Mouse (Mus musculus): ENCODE measurements around the gene Ubxn11. TPM values are rescaled to one million over a fixed set of nuclear protein-coding genes. Genes with fewer than 3 reads are reported as not detected.

The Ubxn11 gene
- total and polyA plus RNA-seq, 3 experiments: 6.0 to 38.8 (median 18.8) TPM

DNA sequence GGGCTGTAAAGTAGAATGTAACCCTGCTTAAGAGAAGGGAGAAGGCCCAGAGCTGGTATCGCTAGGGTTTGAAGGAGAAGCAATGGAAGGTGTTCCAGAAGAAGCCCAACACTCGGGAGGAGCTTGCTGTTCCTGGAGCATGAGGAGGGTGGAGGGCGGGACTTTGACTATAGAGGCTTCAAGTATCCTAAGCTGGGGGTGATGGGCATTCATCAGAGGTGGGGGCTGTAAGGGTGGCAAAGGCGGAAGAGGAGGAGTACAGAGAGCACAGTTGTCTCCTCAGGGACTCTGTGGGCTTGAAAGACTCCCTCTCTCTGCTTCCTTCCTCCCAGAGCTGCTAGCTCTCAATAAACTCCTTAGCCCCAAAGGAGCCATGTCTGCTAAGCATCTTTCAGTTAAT is 2.1 kb upstream of the Ubxn11 start:
- Histone ChIP-seq H3K4me3 (replicated peaks in 1 of 3; ENCODE audit: low read depth in 2 of 3, low read length in 2 of 3, poor library complexity in 1 of 3) (peak overlapping the region; percentile 58 to 64 (median 61)), H3K4me2 (ENCODE audit: insufficient read depth, low read depth, poor library complexity, severe bottlenecking) (peak overlapping the region; percentile 81), H3K9ac (ENCODE audit: insufficient read depth, low read depth) (peak overlapping the region; percentile 97), H3K27me3 (replicated peaks) (no peaks in the 10 kb centered on the region), H3K36me3 (replicated peaks in 1 of 2; ENCODE audit: control insufficient read depth in 1 of 2, insufficient read depth in 1 of 2, low read length in 1 of 2) (peaks cover 0 to 4% of the 10 kb centered on the region in 2 experiments), H3K79me2 (replicated peaks; ENCODE audit: control insufficient read depth, extremely low read depth, insufficient read depth, poor library complexity, severe bottlenecking) (0 out of 2 replicates have a peak, but pooled peaks cover 2% of the 10 kb centered on the region), H3K27ac (ENCODE audit: insufficient read depth, low read depth) (peak overlapping the region; percentile 100), H3K9me3 (replicated peaks; ENCODE audit: low read length) (no peaks in the 10 kb centered on the region), H3K4me1 (ENCODE audit: control insufficient read depth in 1 of 2, insufficient read depth in 2 of 2) (peaks cover 11 to 43% of the 10 kb centered on the region in 2 experiments)
- DNase-seq (ENCODE audit: extremely low read depth): peak; percentile 93
- in situ Hi-C loops (cut with MboI; ENCODE audit: low pct_ligation_motif_present, low pct_unique_long_range_greater_than_20kb, low sequenced_read_pairs): no loop called here
- TF ChIP-seq ZMIZ1 (IDR thresholded peaks at IDR 0.05; ENCODE audit: low read depth, low read length): peak; percentile 74
- TF ChIP-seq HCFC1 (IDR thresholded peaks at IDR 0.05; ENCODE audit: low read depth, low read length): peak; percentile 67
- no peak; the same call in 1 of the 2 replicates for TF ChIP-seq UBTF (IDR thresholded peaks at IDR 0.05; ENCODE audit: low read depth, low read length)
- peak; percentile 70; the same call in 1 of the 2 replicates for TF ChIP-seq E2F4 (IDR thresholded peaks at IDR 0.05; ENCODE audit: insufficient replicate concordance, low read depth, low read length)
- TF ChIP-seq JUN (IDR thresholded peaks at IDR 0.05; ENCODE audit: insufficient read depth, low read depth, low read length): no peak
- no peak for TF ChIP-seq USF1 (IDR thresholded peaks at IDR 0.05; ENCODE audit: low read depth, low read length)
- TF ChIP-seq MEF2A (IDR thresholded peaks at IDR 0.05; ENCODE audit: borderline replicate concordance, low read depth, low read length): 0 out of 2 replicates have a peak, but pooled peaks have one; percentile 25
- peak; percentile 55; the same call in 1 of the 2 replicates for TF ChIP-seq POLR2AphosphoS2 (IDR thresholded peaks at IDR 0.05; ENCODE audit: low read depth, low read length)
- TF ChIP-seq SIN3A (IDR thresholded peaks at IDR 0.05; ENCODE audit: low read length): peak; percentile 72
- TF ChIP-seq ETS1 (conservative IDR thresholded peaks at IDR 0.05; ENCODE audit: low read depth, low read length): peak; percentile 49; the same call in 1 of the 2 replicates
- TF ChIP-seq PAX5 (IDR thresholded peaks at IDR 0.05; ENCODE audit: low read length): no peak
- no peak for TF ChIP-seq RCOR1 (conservative IDR thresholded peaks at IDR 0.05; ENCODE audit: low read depth, low read length)
- TF ChIP-seq CHD2 (IDR thresholded peaks at IDR 0.05; ENCODE audit: low read length): peak; percentile 90
- peak; percentile 42; the same call in 1 of the 2 replicates for TF ChIP-seq EP300 (IDR thresholded peaks at IDR 0.05; ENCODE audit: low read length)
- 0 out of 2 replicates have a peak, but pooled peaks have one; percentile 44 for TF ChIP-seq KAT2A (IDR thresholded peaks at IDR 0.05; ENCODE audit: insufficient replicate concordance, low read length)
- TF ChIP-seq MXI1 (IDR thresholded peaks at IDR 0.05; ENCODE audit: low read depth, low read length): 0 out of 2 replicates have a peak, but pooled peaks have one; percentile 13
- no peak for TF ChIP-seq CHD1 (IDR thresholded peaks at IDR 0.05; ENCODE audit: low read depth, low read length)
- peak; percentile 58 for TF ChIP-seq MYC (IDR thresholded peaks at IDR 0.05; ENCODE audit: low read depth, low read length)
- peak; percentile 93 for TF ChIP-seq TBP (conservative IDR thresholded peaks at IDR 0.05; ENCODE audit: low read depth, low read length)
- no peak for TF ChIP-seq MAFK (IDR thresholded peaks at IDR 0.05; ENCODE audit: insufficient replicate concordance, low read length)
- TF ChIP-seq NELFE (IDR thresholded peaks at IDR 0.05; ENCODE audit: low read depth, low read length): peak; percentile 67
- no peak for TF ChIP-seq CTCF (conservative IDR thresholded peaks at IDR 0.05 in 1 of 2, IDR thresholded peaks at IDR 0.05 in 1 of 2; ENCODE audit: low read depth in 2 of 2, low read length in 2 of 2)
- TF ChIP-seq IRF4 (IDR thresholded peaks at IDR 0.05; ENCODE audit: low read depth, low read length): peak; percentile 66
- TF ChIP-seq SMC3 (IDR thresholded peaks at IDR 0.05; ENCODE audit: low read depth, low read length): no peak
- no peak for TF ChIP-seq NRF1 (IDR thresholded peaks at IDR 0.05; ENCODE audit: low read depth, low read length)
- TF ChIP-seq ZNF384 (IDR thresholded peaks at IDR 0.05; ENCODE audit: low read depth, low read length): no peak
- peak; percentile 74 for TF ChIP-seq TCF12 (IDR thresholded peaks at IDR 0.05; ENCODE audit: low read depth, low read length)
- peak; percentile 76 for TF ChIP-seq POLR2A (IDR thresholded peaks at IDR 0.05; ENCODE audit: low read depth, low read length)
- TF ChIP-seq RAD21 (IDR thresholded peaks at IDR 0.05; ENCODE audit: low read depth, low read length): no peak
- no peak for TF ChIP-seq GABPA (IDR thresholded peaks at IDR 0.05; ENCODE audit: insufficient replicate concordance, low read depth, low read length)
- TF ChIP-seq JUND (conservative IDR thresholded peaks at IDR 0.05; ENCODE audit: low read depth, low read length): no peak
- peak; percentile 90 for TF ChIP-seq ELF1 (IDR thresholded peaks at IDR 0.05; ENCODE audit: low read depth, low read length)
- no peak for TF ChIP-seq ZC3H11A (IDR thresholded peaks at IDR 0.05; ENCODE audit: low read depth, low read length)
- no peak for TF ChIP-seq ZKSCAN1 (IDR thresholded peaks at IDR 0.05; ENCODE audit: borderline replicate concordance, low read depth, low read length)
- no peak for TF ChIP-seq USF2 (conservative IDR thresholded peaks at IDR 0.05; ENCODE audit: low read depth, low read length)
- 0 out of 2 replicates have a peak, but pooled peaks have one; percentile 49 for TF ChIP-seq MAX (IDR thresholded peaks at IDR 0.05; ENCODE audit: low read length)
- 0 out of 2 replicates have a peak, but pooled peaks have one; percentile 26 for TF ChIP-seq BHLHE40 (IDR thresholded peaks at IDR 0.05; ENCODE audit: low read depth, low read length)
- TF ChIP-seq MAZ (IDR thresholded peaks at IDR 0.05; ENCODE audit: low read depth, low read length): peak; percentile 99
- dilution Hi-C loops (cut with MboI; ENCODE audit: extremely low pct_ligation_motif_present, extremely low pct_unique_long_range_greater_than_20kb, low sequenced_read_pairs): no loop called here

Data from CH12.LX (cell line).